Mouse (Mus musculus): ENCODE results near the gene Ubr4. TPM values are rescaled to one million over a fixed set of nuclear protein-coding genes. Genes with fewer than 3 reads are reported as not detected.
"Not testable (repeated sequence)": the region's sequence is repeated elsewhere in the genome, so short reads cannot be mapped to it uniquely, and the experiment has no call there.

Ubr4 gene
- total RNA-seq, 2 experiments from 2014 or later, result 104 to 136 TPM

- DNase-seq, result no peak
Observed at GRCm38 (mm10) chr4:139357211-139357610, 4.8 kb downstream of the Ubr4 start.

GRCm38 (mm10) chr4:139360761-139361548 is 8.5 kb downstream of the Ubr4 start:
- no peak for DNase-seq

DNA sequence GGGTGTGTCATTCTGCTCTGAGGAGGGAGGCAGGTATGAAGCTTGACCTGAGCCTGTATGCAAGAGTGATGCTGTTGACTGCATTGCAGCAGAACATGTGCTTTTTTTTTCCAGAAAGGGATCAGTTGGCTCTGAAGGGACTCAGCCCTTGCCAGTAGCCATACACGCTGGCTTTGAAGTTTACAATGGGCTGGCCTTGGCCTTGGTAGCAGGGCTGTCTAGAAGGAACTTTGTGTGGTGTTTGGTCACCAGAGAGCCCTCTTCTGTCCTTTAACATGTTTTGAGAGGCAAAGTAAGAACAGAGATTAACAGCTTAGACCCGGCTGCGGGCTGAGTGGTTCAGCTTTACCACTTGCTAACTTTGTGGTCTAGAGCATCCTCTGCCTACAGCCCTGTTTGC is 14.9 kb downstream of the Ubr4 start:
- DNase-seq, result peak; percentile 31

DNA sequence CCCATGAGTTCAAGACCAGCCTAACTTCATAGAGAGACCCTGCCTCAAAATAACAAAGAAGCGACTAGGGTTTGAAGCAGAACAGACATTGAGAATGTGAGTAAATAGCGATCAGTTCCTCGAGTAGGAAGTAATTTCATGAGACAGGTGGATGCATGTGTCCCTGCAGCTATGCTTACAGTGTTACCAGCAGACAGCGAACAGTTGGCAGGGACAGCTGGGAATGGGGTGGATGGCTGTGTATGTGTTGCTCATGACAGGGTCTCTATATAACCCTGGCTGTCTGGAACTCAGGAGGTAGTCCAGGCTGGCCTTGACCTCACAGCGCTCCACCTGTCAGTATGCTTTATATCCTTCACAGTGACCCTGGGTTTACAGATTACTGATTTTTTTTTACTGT is 15.6 kb downstream of the Ubr4 start:
- DNase-seq, result no peak

DNA sequence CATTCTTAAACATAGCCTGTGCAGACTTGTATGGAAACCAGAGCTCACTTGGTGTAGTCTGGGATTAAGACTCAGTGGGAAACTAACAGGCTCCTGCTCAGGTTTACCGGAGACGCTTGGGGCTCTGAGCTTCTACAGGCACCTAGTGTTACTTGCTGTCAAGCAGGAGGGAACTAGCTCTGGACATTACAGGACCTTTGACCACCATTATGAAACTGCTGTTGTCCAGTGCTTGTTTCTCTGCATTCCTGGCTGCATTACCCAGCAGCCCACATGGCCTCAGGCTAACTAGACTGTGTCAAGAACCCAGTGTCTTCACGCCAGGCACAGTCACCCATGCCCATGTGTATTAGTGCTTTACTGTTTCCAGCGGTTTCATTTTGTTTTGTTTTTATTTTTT is 20.7 kb downstream of the Ubr4 start:
- DNase-seq, result no peak

GRCm38 (mm10) chr4:139373531-139373930 is 21.1 kb downstream of the Ubr4 start:
- no peak for DNase-seq

DNA sequence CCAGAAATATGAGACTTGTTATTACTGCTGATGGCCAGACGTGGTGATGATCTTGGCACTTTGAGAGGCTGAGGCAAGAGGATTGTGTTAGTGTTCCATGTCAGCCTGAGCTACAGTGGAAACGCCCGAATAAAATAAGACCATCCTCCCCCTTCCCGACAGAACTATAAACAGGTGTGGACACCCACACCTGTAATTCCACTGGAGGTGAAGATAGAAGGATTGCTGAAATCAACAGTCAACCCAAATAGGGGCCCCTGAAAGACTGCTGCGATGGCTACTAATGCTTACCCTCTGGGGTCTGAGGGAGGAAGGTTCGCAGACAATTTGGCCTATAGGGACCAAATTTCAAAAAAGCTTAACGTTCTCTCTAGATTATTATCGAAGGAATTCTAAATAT is 27.3 kb downstream of the Ubr4 start:
- no peak for DNase-seq

GRCm38 (mm10) chr4:139380207-139380748 is 27.9 kb downstream of the Ubr4 start:
- DNase-seq, result peak; percentile 100

- no peak for DNase-seq
Observed at GRCm38 (mm10) chr4:139380775-139381451, 28.5 kb downstream of the Ubr4 start.

GRCm38 (mm10) chr4:139381452-139381845 is 29.0 kb downstream of the Ubr4 start:
- no peak for DNase-seq

DNA sequence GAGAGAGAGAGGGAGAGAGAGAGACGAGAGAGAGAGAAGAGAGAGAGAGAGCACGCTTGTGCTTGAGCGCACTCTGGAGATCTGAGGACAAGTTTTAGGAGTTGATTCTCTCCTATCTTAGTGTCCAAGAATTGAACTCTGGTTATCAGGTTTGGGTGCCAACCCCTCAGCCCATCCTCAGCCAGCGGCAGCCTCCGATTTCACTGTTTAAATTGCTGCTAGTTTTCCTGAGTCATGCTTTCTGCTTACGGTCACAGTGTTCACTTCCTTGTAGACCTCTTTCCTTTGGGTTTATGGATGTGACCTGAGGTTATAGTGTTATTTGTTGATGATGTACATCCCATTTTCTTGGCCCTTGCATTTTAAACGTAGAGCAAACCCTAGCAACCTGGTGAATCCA is 29.8 kb downstream of the Ubr4 start:
- DNase-seq, result no peak

GRCm38 (mm10) chr4:139385841-139386240 is 33.4 kb downstream of the Ubr4 start:
- DNase-seq, result not testable (repeated sequence)

GRCm38 (mm10) chr4:139386869-139387319 is 34.5 kb downstream of the Ubr4 start:
- DNase-seq, result peak; percentile 39

DNA sequence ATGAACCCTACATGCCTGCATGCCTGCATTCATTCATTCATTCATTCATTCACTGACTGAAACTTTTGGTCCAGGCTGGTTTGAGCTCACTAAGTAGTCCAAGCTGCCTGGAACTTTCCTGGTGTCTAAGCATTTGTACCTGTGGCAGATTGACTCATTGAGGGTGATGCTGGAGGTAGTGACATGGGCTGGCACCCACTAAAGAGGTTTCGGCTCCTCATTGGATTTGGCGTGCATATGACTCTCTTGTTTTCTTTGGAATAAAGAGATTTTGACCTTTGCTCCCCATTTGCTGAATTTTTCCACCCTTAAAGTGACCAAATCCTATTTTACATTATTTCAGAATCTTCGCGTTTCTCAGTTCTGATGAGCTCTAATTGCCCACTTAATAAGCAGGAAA is 37.1 kb downstream of the Ubr4 start:
- no peak for DNase-seq

DNA sequence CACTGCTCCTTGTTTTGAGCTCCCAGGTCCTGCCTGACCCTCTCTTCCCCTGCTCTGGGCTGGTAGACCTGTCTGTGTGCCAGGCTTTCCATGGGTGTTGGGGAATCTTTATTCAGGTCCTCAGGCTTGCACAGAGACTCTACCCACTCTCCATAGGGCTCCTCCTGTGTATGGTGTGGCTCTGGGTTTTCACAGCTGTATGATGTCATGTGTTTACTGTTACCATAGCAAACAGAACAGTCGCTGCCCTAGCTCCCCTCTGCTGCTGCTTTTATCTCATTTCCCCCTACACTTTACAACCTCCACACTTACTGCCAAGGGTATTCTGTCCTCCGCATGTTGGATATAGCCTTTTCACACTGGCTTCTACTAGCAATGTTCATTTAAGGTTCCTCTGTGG is 43.0 kb downstream of the Ubr4 start:
- DNase-seq, result no peak

DNA sequence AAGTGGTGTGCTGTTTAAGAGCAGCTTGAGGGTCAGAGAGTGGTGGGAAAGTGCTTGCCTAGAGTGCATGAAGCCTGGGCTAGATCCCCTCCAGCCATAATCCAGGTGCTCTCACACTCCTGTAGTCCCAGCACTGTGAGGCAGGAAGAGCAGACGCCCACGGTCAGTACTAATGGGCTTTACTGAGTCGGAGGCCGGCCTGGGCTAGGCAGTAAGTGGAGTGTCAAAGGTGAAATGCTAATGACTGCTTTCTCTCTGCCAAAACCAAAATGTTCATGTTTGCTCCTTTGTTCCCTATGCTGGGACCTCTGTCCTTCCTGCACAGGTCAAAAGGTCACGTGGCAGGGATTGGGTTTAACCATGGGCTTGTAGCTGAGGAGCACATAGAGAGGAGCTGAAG is 48.1 kb downstream of the Ubr4 start:
- no peak for DNase-seq

- DNase-seq, result no peak
Observed at GRCm38 (mm10) chr4:139403214-139403613, 50.8 kb downstream of the Ubr4 start.

- DNase-seq, result peak; percentile 73
Observed at GRCm38 (mm10) chr4:139411351-139411750, 58.9 kb downstream of the Ubr4 start.

- DNase-seq, result no peak
Observed at GRCm38 (mm10) chr4:139417868-139418267, 65.5 kb downstream of the Ubr4 start.

DNA sequence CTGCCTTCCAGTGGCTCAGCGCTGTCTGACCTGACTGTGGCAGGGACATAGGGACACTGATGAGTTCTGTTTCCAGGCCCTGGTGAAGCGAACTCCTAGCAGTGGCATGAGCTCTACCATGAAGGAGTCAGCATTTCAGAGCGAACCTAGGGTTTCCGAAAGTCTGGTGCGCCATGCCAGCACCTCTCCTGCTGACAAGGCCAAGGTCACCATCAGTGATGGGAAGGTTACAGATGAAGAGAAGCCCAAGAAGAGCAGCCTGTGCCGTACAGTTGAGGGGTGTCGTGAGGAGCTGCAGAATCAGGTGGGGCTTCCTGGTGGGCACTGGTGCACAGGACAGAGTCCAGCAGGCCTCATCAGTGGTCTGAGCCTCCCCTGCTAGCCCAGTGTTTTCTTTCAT is 69.2 kb downstream of the Ubr4 start:
- no peak for DNase-seq

- no peak for DNase-seq
Observed at GRCm38 (mm10) chr4:139422409-139422808, 70.0 kb downstream of the Ubr4 start.

GRCm38 (mm10) chr4:139423270-139423669 is 70.9 kb downstream of the Ubr4 start:
- DNase-seq, result no peak

- peak; percentile 86 for DNase-seq
Observed at GRCm38 (mm10) chr4:139430176-139430575, 77.8 kb downstream of the Ubr4 start.

GRCm38 (mm10) chr4:139430891-139431290 is 78.5 kb downstream of the Ubr4 start:
- DNase-seq, result peak; percentile 45

Measured in adrenal gland, postnatal 10 days (tissue).